Comparison of ENCODE assay signal across 16 mouse cellular contexts in the genomic region with DNA sequence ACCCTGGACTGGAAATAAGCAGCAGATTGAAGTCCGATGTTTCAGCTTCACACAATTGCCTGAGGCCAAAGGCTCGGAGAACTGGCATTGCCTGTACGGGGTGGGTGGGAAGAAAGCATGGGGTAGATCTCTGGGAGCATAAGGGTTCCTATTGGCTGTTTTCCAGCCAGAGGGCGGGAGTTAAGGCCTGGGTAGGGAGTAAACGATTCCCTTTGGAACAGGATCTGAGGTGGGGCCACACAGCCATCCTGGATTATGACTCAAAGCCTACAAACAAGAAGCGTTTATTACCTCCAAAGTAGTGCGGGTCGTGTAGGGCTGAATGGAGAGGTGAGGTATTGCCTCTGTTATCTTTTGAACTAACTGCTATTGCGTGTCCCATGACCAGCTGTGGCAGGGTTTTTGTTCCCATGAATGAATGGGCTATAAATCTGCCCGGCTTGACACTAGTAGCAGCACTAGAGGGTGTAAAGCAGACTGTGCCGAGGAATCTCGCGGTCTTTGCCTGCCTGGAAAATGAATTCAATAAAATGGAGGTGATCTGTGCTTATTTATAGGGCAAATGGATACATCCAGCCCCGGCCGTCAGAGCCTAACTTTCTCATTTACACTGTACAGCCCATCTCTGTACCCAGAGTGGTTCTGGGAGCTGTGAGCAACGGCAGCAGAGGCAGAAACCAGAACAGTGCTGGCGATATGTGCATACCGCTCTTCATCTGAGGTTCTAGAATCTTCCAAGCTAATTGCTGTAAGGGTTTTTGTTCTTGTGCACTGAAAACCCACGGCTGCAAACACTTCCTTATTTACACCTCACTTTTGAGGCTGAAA.
DNase-seq lines count a peak whose midpoint lies in the region; ATAC-seq lines count a peak whose summit lies in the region.
"Had no signal": no experiment of that assay in that cellular context is flagged by ENCODE, and none has a peak within 500 bp of the region (broad histone marks: within the 10 kb centered on the region; RNA-seq: fewer than 3 reads in every experiment).

No protein-coding gene starts in this region.

- DNase-seq in kidney, adult 11 months, result no peak
- peak; percentile 11 for DNase-seq in WW6 (ENCODE audit: low read depth, low spot score)
- peak; percentile 20 for DNase-seq in hindlimb bud, embryonic 11.5 days (ENCODE audit: extremely low spot score, low read depth, low spot score)
- peak; percentile 83 for DNase-seq in mesoderm, embryonic 11.5 days (ENCODE audit: low read depth, low spot score)
- DNase-seq in cerebellum, adult 9-10 months, result no peak
- DNase-seq in thymus, postnatal 36 days, result no peak
- no peak for DNase-seq in urinary bladder, postnatal 14 days (ENCODE audit: low spot score)
- DNase-seq: adrenal gland, postnatal 36 days; cerebellum, adult 11 months; forebrain, postnatal 0 days; left cerebral cortex, postnatal 4 days; lung, postnatal 14 days; thymus, postnatal 25 days had no signal

- H3K4me2 ChIP-seq in kidney, embryonic 14.5 days (replicated peaks; ENCODE audit: low read depth, low read length), result peak overlapping the region; percentile 29

- no peak overlapping the region for H3K9ac ChIP-seq in kidney, embryonic 14.5 days (ENCODE audit: low read depth, low read length)
- H3K9ac ChIP-seq: forebrain, postnatal 0 days had no signal

- no peaks in the 10 kb centered on the region for H3K4me1 ChIP-seq in kidney, embryonic 14.5 days (ENCODE audit: control insufficient read depth, insufficient read depth, low read length)

- no peak overlapping the region for H3K27ac ChIP-seq in kidney, embryonic 14.5 days (ENCODE audit: low read depth, low read length)

- 36% methylated on average over 19 of the region's 19 CpGs for WGBS in kidney, embryonic 14.5 days

- peak; percentile 84 for ATAC-seq in kidney, embryonic 14.5 days (ENCODE audit: low FRiP score, low TSS enrichment)
- ATAC-seq: forebrain, postnatal 0 days; midbrain, embryonic 16.5 days; Patski had no signal

- no peaks in the 10 kb centered on the region; the same call in 1 of the 2 replicates for H3K27me3 ChIP-seq in kidney, embryonic 14.5 days (ENCODE audit: control insufficient read depth, insufficient read depth, low read length)

- H3K4me3 ChIP-seq in kidney, embryonic 14.5 days (ENCODE audit: low read length), result no peak overlapping the region

- no peaks in the 10 kb centered on the region for H3K36me3 ChIP-seq in kidney, embryonic 14.5 days (ENCODE audit: control insufficient read depth, insufficient read depth, low read length)

- H3K9me3 ChIP-seq in kidney, embryonic 14.5 days (ENCODE audit: control insufficient read depth, low read length), result no peaks in the 10 kb centered on the region

Comparison
In these comparisons a context has a peak if more than half of its experiments do, and no peak if none do; other contexts are left out.
1. DNase-seq: peak in WW6 (single experiment), hindlimb bud, embryonic 11.5 days (single experiment) and mesoderm, embryonic 11.5 days (single experiment); none in kidney, adult 11 months (single experiment), cerebellum, adult 9-10 months (single experiment), thymus, postnatal 36 days (0 of 2) and urinary bladder, postnatal 14 days (single experiment).